11 mouse cellular contexts compared by ENCODE assay signal in genomic region chr17:65786225-65786624, GRCm38 (mm10). TPM values are rescaled to one million over a fixed set of nuclear protein-coding genes. Genes with fewer than 3 reads are reported as not detected.
DNase-seq lines count a peak whose midpoint lies in the region; ATAC-seq and TF ChIP-seq lines count a peak whose summit lies in the region.
"Had no signal": no experiment of that assay in that cellular context is flagged by ENCODE, and none has a peak within 500 bp of the region (broad histone marks: within the 10 kb centered on the region; RNA-seq: fewer than 3 reads in every experiment).

No protein-coding gene starts in this region.

- POLR2A ChIA-PET in Patski (lab: Charles Lee): no interaction called here

- H3K9me3 ChIP-seq in intestine, postnatal 0 days (ENCODE audit: control insufficient read depth): no peaks in the 10 kb centered on the region
- no peaks in the 10 kb centered on the region for H3K9me3 ChIP-seq in intestine, embryonic 16.5 days (ENCODE audit: control insufficient read depth, low read length)
- H3K9me3 ChIP-seq: hindbrain, embryonic 15.5 days had no signal

- CTCF ChIA-PET in Patski (lab: Charles Lee): no interaction called here

- no peak overlapping the region for H3K27ac ChIP-seq in intestine, postnatal 0 days (ENCODE audit: low read depth, low read length)
- H3K27ac ChIP-seq in intestine, embryonic 16.5 days (ENCODE audit: low read length): no peak overlapping the region
- H3K27ac ChIP-seq: forebrain, embryonic 13.5 days; hindbrain, embryonic 15.5 days had no signal

- TF ChIP-seq CTCF in intestine, postnatal 0 days (IDR thresholded peaks at IDR 0.05; ENCODE audit: low read depth): peak; percentile 67
- TF ChIP-seq CTCF in Patski (IDR thresholded peaks at IDR 0.05): peak; percentile 23

- H3K4me3 ChIP-seq in intestine, postnatal 0 days (ENCODE audit: low read depth, low read length): no peak overlapping the region
- no peak overlapping the region for H3K4me3 ChIP-seq in intestine, embryonic 16.5 days (ENCODE audit: low read length)
- H3K4me3 ChIP-seq: forebrain, embryonic 13.5 days; hindbrain, embryonic 15.5 days; myocyte had no signal

- H3K36me3 ChIP-seq in intestine, postnatal 0 days (ENCODE audit: control insufficient read depth, insufficient read depth): no peaks in the 10 kb centered on the region; the same call in 1 of the 2 replicates
- 0 out of 2 replicates have a peak, but pooled peaks cover 3% of the 10 kb centered on the region for H3K36me3 ChIP-seq in intestine, embryonic 16.5 days (ENCODE audit: control insufficient read depth, insufficient read depth, low read length)
- H3K36me3 ChIP-seq: hindbrain, embryonic 15.5 days had no signal

- H3K4me2 ChIP-seq in intestine, postnatal 0 days (replicated peaks; ENCODE audit: low read depth): no peak overlapping the region
- no peak overlapping the region for H3K4me2 ChIP-seq in intestine, embryonic 16.5 days (ENCODE audit: low read depth, low read length)
- H3K4me2 ChIP-seq: forebrain, embryonic 13.5 days; hindbrain, embryonic 15.5 days had no signal

- H3K9ac ChIP-seq in intestine, postnatal 0 days (ENCODE audit: low read depth, low read length): no peak overlapping the region
- H3K9ac ChIP-seq in intestine, embryonic 16.5 days (ENCODE audit: low read depth, low read length): no peak overlapping the region
- H3K9ac ChIP-seq: forebrain, embryonic 13.5 days; hindbrain, embryonic 15.5 days had no signal

- peak; percentile 40 to 43 for DNase-seq in B cell, adult 2 months
- no peak for DNase-seq in Patski (ENCODE audit: low read depth, low spot score)
- DNase-seq in lung, postnatal 10 days: peak; percentile 34
- no peak for DNase-seq in adrenal gland, postnatal 25 days
- DNase-seq in layer of hippocampus, postnatal 14 days (ENCODE audit: low spot score in 2 of 2): no peak
- DNase-seq in kidney, adult 18-20 months: no peak

- in situ Hi-C loops in Patski (cut with MboI; ENCODE audit: low pct_unique_long_range_greater_than_20kb): no loop called here

- H3K4me1 ChIP-seq in intestine, postnatal 0 days (replicated peaks; ENCODE audit: control insufficient read depth, insufficient read depth, low read length): peaks cover 4% of the 10 kb centered on the region; the same call in 1 of the 2 replicates
- H3K4me1 ChIP-seq in intestine, embryonic 16.5 days (ENCODE audit: control insufficient read depth, insufficient read depth, low read length): peaks cover 19% of the 10 kb centered on the region

- no peaks in the 10 kb centered on the region for H3K27me3 ChIP-seq in intestine, postnatal 0 days (replicated peaks; ENCODE audit: control insufficient read depth, insufficient read depth, low read length)
- H3K27me3 ChIP-seq in intestine, embryonic 16.5 days (replicated peaks; ENCODE audit: control insufficient read depth, insufficient read depth, low read length): no peaks in the 10 kb centered on the region
- H3K27me3 ChIP-seq in Patski: no peaks in the 10 kb centered on the region
- H3K27me3 ChIP-seq: forebrain, embryonic 13.5 days; hindbrain, embryonic 15.5 days had no signal

- 66% methylated on average over 7 of the region's 7 CpGs for WGBS in intestine, postnatal 0 days
- 79% methylated on average over 7 of the region's 7 CpGs for WGBS in intestine, embryonic 16.5 days

- ATAC-seq in intestine, postnatal 0 days: no peak
- ATAC-seq in intestine, embryonic 16.5 days: no peak
- no peak for ATAC-seq in Patski
- ATAC-seq: forebrain, embryonic 13.5 days had no signal

RNA-seq across cellular contexts. Expression of gene Ppp4r1, which starts 3.9 kb away (rescaled TPM):
- 28.7 and 30.0 TPM in 2 replicates for polyA plus RNA-seq in intestine, postnatal 0 days (2015; fragmentation: Nextera tagmentation; extraction: Ambion mirVana)
- polyA plus RNA-seq in intestine, embryonic 16.5 days (2015; fragmentation: Nextera tagmentation; extraction: Ambion mirVana): 30.9 and 34.0 TPM in 2 replicates
- 82.3 TPM for polyA plus RNA-seq in Patski (2021)
- total RNA-seq in adrenal gland, postnatal 25 days (2021): 70.5 and 80.2 TPM in 2 replicates
- total RNA-seq in layer of hippocampus, postnatal 14 days (2021): 10 to 100 TPM; 39.0 to 40.4 TPM

RNA-seq across cellular contexts. Expression of gene Rab31, which starts 13.7 kb away (rescaled TPM):
- polyA plus RNA-seq in intestine, postnatal 0 days (2015; fragmentation: Nextera tagmentation; extraction: Ambion mirVana): 28.0 and 30.5 TPM in 2 replicates
- 26.8 and 28.0 TPM in 2 replicates for polyA plus RNA-seq in intestine, embryonic 16.5 days (2015; fragmentation: Nextera tagmentation; extraction: Ambion mirVana)
- polyA plus RNA-seq in Patski (2021): 71.2 TPM
- 32.4 and 41.1 TPM in 2 replicates for total RNA-seq in adrenal gland, postnatal 25 days (2021)
- total RNA-seq in layer of hippocampus, postnatal 14 days (2021): 10 to 100 TPM; 64.9 to 72.1 TPM

Comparison
In these comparisons a context has a peak if more than half of its experiments do, and no peak if none do; other contexts are left out.
1. DNase-seq: peak in B cell, adult 2 months (2 of 2) and lung, postnatal 10 days (single experiment); none in Patski (single experiment), adrenal gland, postnatal 25 days (single experiment), layer of hippocampus, postnatal 14 days (0 of 2) and kidney, adult 18-20 months (single experiment).